Mouse (Mus musculus) subcutaneous adipose tissue, adult 2 months (tissue): ENCODE measurements around the gene Rpusd3. TPM values are rescaled to one million over a fixed set of nuclear protein-coding genes. Genes with fewer than 3 reads are reported as not detected.

Experiments used
- polyA plus RNA-seq: library from polyadenylated mRNA; depleted of rRNA; stranded (reverse); fragments of >200 nt; gene quantifications from 2 replicates; pipeline ENCODE4 v1.2.3, GENCODE M21; 2012; ENCODE audit warnings: low replicate concordance; rRNA removed

Rpusd3 gene
- 60.9 and 97.5 TPM in 2 replicates for polyA plus RNA-seq

DNA sequence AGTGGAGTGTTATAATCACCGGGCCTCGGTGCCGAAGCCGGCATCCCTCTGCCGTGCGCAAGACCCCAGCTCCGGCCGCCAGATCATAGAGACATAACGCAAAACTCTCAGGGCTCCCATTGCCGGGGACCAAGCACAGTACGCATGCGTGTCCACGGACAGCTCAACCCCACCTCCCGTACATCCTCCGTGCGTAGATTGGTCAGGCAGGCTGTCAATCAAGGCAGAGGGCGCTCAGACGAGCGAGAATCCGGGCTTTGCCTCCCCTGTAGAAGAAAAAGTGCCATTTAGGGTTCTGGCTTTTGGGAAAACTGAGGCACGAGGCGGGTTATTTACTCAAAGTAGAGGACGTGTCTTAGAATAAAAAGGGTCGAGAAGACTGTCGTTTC, at the start of gene Rpusd3:
Rpusd3 (minus strand) TSS at position 142 of the 389 bp plus-strand sequence.

DNA sequence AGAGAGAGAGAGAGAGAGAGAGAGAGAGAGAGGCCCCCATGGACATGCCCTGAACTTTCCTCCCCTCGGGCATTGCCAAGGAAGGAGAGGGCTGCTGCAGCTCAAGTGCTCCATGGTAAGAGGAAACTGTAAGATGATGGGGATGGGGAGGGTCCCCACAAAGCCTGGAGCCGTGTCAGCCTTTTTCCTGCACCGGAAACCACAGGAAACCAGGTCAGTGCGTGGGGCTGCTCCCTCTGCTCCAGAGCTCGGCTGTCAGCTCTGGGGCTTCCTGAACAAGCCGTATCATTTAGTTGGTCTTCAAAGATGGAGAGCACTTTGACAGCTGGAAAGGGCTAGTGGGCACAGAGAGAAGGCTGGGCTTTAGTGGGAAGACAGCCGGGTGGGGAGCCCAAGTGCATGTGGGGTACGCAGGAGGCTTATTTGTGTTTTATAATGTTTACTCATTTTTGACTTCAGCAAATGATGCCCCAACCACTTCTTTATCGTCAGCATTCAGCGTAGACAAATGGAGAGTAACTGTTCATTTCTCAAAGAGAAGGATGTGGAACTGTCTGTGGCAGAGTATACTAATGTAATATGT, 38.9 kb upstream of the Rpusd3 start, which contains the start of gene Il17re:
Il17re (plus strand) TSS at position 533 of the 583 bp plus-strand sequence.

DNA sequence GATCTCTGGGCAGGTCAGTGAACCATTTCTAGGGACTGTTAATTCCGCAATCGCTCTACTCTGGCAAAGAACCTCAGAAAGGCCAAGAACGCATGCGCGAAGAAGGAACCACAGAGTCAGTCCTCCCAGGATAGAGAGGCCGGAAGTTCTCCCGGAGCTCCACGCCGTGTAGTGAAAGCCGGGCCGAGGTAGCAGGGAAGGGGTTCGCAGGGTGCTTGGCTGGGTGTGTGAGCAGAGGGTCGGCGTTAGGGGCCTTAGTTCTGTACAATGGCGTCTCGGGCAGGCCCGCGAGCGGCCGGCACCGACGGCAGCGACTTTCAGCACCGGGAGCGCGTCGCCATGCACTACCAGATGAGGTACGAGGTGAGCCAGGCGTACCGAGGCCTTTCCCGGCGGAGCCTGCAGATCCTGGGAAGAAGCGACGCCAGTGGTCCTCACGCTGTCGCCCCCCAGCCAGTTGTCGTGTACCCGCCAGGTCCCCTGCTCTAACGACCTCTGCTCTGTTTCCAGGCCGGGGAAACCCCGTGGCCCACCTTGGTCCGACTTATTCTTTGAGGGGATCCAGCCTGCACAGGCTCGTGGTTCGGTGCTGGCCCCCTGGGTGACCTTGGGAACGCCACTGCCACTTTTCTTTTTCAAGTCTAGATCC, 23.4 kb upstream of the Rpusd3 start, which contains the start of gene Jagn1:
Jagn1 (plus strand) TSS at position 128 of the 649 bp plus-strand sequence.

DNA sequence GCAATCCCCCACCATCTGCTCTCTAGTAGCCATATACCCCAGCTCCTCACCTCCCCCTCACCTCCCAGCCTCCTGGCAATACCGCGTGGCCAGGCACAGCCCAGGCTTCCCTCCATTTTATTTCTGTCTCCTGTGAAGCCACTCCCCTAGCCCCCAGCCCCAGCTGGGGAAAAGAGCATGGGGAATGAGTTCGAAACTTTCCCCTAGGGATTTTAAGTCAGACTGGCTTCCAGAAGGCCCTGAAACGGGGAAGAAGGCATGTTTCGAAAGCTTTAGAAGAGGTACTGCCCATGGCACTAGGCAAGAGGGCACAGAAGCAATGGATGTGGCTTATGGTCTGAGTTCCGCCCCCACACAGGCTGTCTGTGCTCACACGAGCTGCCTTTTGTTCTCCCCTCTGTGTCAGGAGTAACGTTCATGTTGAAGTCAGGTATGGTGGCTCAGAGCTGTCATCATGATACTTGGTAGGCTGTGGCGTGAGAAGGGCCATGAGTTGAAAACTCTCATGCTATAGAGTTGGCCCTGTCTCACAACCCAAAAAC, 16.6 kb upstream of the Rpusd3 start, which contains the start of gene Cidec:
Cidec (minus strand) TSS at position 97 of the 542 bp plus-strand sequence.

DNA sequence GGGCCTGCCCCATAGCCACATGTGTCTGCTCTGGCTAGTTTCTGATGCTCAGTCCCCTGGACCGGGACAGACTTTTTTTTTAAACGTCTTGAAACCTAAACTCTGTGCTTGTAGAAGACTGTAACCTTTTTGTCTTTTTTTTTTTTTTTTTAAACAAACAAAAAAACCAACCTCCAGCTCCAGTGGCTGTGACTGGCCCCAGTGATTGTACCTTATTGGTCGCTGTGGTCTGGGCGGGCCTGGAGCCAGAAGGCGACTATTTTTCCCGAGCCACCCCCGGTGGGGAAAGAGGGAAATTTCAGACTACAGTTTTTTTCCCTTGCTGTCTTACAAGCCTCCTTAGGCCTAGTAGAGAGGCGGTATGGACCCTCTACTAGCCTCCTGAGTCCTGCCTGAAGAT, 30.2 kb downstream of the Rpusd3 start, which contains the start of gene Ttll3:
Ttll3 (plus strand) TSS at position 301 of the 400 bp plus-strand sequence.

DNA sequence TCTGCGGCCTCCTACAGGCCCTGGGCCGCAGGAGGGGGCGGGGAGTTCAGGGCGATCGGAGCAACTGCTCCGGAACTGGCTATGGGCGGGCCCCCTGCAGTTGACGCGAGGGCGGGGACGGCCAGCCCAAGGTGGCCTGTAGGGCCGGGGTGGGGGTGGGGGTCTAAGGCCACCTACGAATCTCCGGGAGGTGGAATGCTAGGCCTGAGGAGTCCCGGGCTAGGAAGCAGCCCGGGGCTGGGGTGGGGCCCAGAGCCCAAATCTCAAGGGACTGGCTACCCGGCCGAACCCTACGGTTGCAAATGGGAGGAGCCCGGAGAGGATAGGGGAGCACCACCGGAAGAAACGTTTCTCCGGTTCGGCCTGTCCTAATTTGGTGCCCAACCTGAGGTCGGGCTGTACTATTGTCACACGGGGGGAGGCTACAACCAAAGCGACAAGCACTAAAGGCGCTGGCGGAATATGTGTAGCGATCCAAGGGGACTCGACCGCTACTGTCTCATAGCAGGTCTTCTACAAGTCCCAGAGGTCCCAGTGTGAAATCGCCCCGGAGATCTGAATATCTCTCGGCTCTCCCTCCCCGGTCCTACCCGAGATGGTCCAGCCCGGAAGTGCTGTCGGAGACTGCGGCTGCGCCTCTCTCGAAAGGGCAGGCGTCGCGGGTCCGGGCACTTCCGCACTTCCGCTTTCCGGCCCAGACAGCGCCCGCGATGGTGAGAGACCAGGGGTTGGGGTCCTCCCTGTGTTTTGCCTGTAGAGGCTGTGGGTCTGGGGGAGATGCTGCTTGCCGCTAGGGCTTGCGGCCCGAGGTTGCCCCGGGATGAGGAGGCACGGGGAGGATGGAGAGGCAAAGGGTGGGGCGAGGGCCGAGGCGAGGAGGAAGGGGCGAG, 41.4 kb downstream of the Rpusd3 start, which contains the start of the genes Tada3 and Arpc4:
Tada3 (minus strand) TSS at position 388 of the 890 bp plus-strand sequence.
Arpc4 (plus strand) TSS at position 620 of the 890 bp plus-strand sequence.

Other genes starting within 250 kb of the Rpusd3 start
- 0.33 and 0.44 TPM in 2 replicates for gene Lhfpl4, start 224.0 kb downstream of the Rpusd3 start, polyA plus RNA-seq
- 40.1 and 51.3 TPM in 2 replicates for gene Mtmr14, start 181.5 kb downstream of the Rpusd3 start, polyA plus RNA-seq
- gene Cpne9, start 137.0 kb downstream of the Rpusd3 start, polyA plus RNA-seq: 0.04 and 0.10 TPM in 2 replicates
- gene Brpf1, start 112.2 kb downstream of the Rpusd3 start, polyA plus RNA-seq: 17.8 and 26.7 TPM in 2 replicates
- 28.4 and 29.2 TPM in 2 replicates for gene Ogg1, start 92.4 kb downstream of the Rpusd3 start, polyA plus RNA-seq
- 99.6 and 113 TPM in 2 replicates for gene Camk1, start 75.4 kb downstream of the Rpusd3 start, polyA plus RNA-seq
- gene Tada3, start 41.5 kb downstream of the Rpusd3 start, polyA plus RNA-seq: 28.1 and 28.6 TPM in 2 replicates
- gene Arpc4, start 41.2 kb downstream of the Rpusd3 start, polyA plus RNA-seq: 94.6 and 97.5 TPM in 2 replicates
- 6.0 and 11.1 TPM in 2 replicates for gene Ttll3, start 30.1 kb downstream of the Rpusd3 start, polyA plus RNA-seq
- gene Cidec, start 16.4 kb upstream of the Rpusd3 start, polyA plus RNA-seq: 1,367 and 6,336 TPM in 2 replicates
- gene Jagn1, start 23.2 kb upstream of the Rpusd3 start, polyA plus RNA-seq: 90.4 and 99.5 TPM in 2 replicates
- gene Il17re, start 39.1 kb upstream of the Rpusd3 start, polyA plus RNA-seq: 10.3 and 39.0 TPM in 2 replicates
- 62.5 and 102 TPM in 2 replicates for gene Il17rc, start 52.1 kb upstream of the Rpusd3 start, polyA plus RNA-seq
- gene Creld1, start 64.0 kb upstream of the Rpusd3 start, polyA plus RNA-seq: 31.6 and 59.5 TPM in 2 replicates
- gene Prrt3, start 82.6 kb upstream of the Rpusd3 start, polyA plus RNA-seq: 0.12 TPM in 1 of 2 replicates, not detected in the other
- gene Emc3, start 112.3 kb upstream of the Rpusd3 start, polyA plus RNA-seq: 74.0 and 95.2 TPM in 2 replicates
- 0.40 and 2.9 TPM in 2 replicates for gene Fancd2, start 112.3 kb upstream of the Rpusd3 start, polyA plus RNA-seq
- gene Fancd2os, start 181.4 kb upstream of the Rpusd3 start, polyA plus RNA-seq: not detected in 2 replicates
- gene Brk1, start 185.4 kb upstream of the Rpusd3 start, polyA plus RNA-seq: 198 and 229 TPM in 2 replicates
- 32.8 and 40.6 TPM in 2 replicates for gene Vhl, start 204.6 kb upstream of the Rpusd3 start, polyA plus RNA-seq
- 47.6 and 86.4 TPM in 2 replicates for gene Irak2, start 219.1 kb upstream of the Rpusd3 start, polyA plus RNA-seq